Mouse (Mus musculus) small intestine, adult 2 months (tissue): ENCODE results near the gene Fpr1.

Source experiments
- CTCF ChIP-seq: fragments of 200-500 bp; IDR thresholded peaks from 2 replicates; pipeline ENCODE4 v1.5.1; 2012; ENCODE audit warnings: low read depth, mild to moderate bottlenecking, control low read depth, inconsistent platforms, low read length, moderate library complexity, mixed read lengths; ENCODE audit not compliant: insufficient replicate concordance, insufficient read length; ENCODE audit errors: extremely low read depth
- POLR2A ChIP-seq: fragments of 200-500 bp; IDR thresholded peaks from 2 replicates; pipeline ENCODE4 v1.6.1; 2012; ENCODE audit warnings: low read depth, mild to moderate bottlenecking, control low read depth, inconsistent platforms, low read length, moderate library complexity

GRCm38 (mm10) chr17:17828191-17828981 lies 55.4 kb downstream of the Fpr1 start:
- TF ChIP-seq CTCF (no peak), POLR2A (no peak)
